Mouse (Mus musculus) testis, adult 2 months (tissue): Measurements from ENCODE around the gene Ghrh. TPM values are rescaled to one million over a fixed set of nuclear protein-coding genes. Genes with fewer than 3 reads are reported as not detected.
A peak's percentile ranks its signal among the peaks of the same experiment; 100 is the strongest.

Source experiments
- H3K27ac ChIP-seq: fragments of 200-500 bp; 2 replicates; pipeline ENCODE4 v1.5.1; 2012; ENCODE audit warnings: low read depth, low read length; ENCODE audit not compliant: control insufficient read depth, insufficient read depth
- H3K27me3 ChIP-seq: fragments of 200-500 bp; 2 replicates; pipeline ENCODE4 v1.6.1; 2012; ENCODE audit warnings: mild to moderate bottlenecking, low read length, moderate library complexity; ENCODE audit not compliant: control insufficient read depth, insufficient read depth
- H3K36me3 ChIP-seq: fragments of 200-500 bp; 2 replicates; pipeline ENCODE4 v1.6.1; 2012; ENCODE audit warnings: mild to moderate bottlenecking, low read length; ENCODE audit not compliant: control insufficient read depth, insufficient read depth
- H3K4me1 ChIP-seq: fragments of 200-500 bp; 2 replicates; pipeline ENCODE4 v1.6.1; 2012; ENCODE audit warnings: low read length; ENCODE audit not compliant: control insufficient read depth, insufficient read depth
- H3K4me3 ChIP-seq: fragments of 200-500 bp; 2 replicates; pipeline ENCODE4 v1.5.1; 2012; ENCODE audit warnings: low read depth, mild to moderate bottlenecking, low read length, moderate library complexity, mixed read lengths; ENCODE audit not compliant: control insufficient read depth
- CTCF ChIP-seq: fragments of 200-500 bp; IDR thresholded peaks from 2 replicates; pipeline ENCODE4 v1.5.1; 2012; ENCODE audit warnings: low read depth, mild to moderate bottlenecking, inconsistent platforms, low read length, moderate library complexity; ENCODE audit not compliant: control insufficient read depth, insufficient read depth, insufficient replicate concordance
- POLR2A ChIP-seq: fragments of 200-500 bp; IDR thresholded peaks from 2 replicates; pipeline ENCODE4 v1.6.1; 2012; ENCODE audit warnings: low read depth, mild to moderate bottlenecking, inconsistent platforms, low read length, moderate library complexity; ENCODE audit not compliant: control insufficient read depth
- polyA plus RNA-seq: library from polyadenylated mRNA; depleted of rRNA; stranded (reverse); fragments of >200 nt; gene quantifications from 2 replicates; pipeline ENCODE4 v1.2.3, GENCODE M21; 2012

Gene Ghrh
- polyA plus RNA-seq, 1 experiment = 0.89 TPM

GRCm38 (mm10) chr2:157328106-157328505 is 19.2 kb downstream of the Ghrh start:
- no peaks in the 10 kb centered on the region; the same call in none of the 2 replicates for H3K36me3 ChIP-seq
- H3K4me1 ChIP-seq = peaks cover 11% of the 10 kb centered on the region
- TF ChIP-seq CTCF = no peak
- peak; percentile 48; the same call in 1 of the 2 replicates for TF ChIP-seq POLR2A
- no peaks in the 10 kb centered on the region for H3K27me3 ChIP-seq
- H3K4me3 ChIP-seq = peak overlapping the region; percentile 74
- peak overlapping the region; percentile 93 for H3K27ac ChIP-seq

- no peaks in the 10 kb centered on the region for H3K27me3 ChIP-seq
- peaks cover 3% of the 10 kb centered on the region for H3K36me3 ChIP-seq
- TF ChIP-seq CTCF = no peak
- no peak for TF ChIP-seq POLR2A
- H3K4me3 ChIP-seq = no peak overlapping the region
- no peak overlapping the region for H3K27ac ChIP-seq
- peaks cover 11% of the 10 kb centered on the region for H3K4me1 ChIP-seq
Observed at GRCm38 (mm10) chr2:157325238-157325637, 22.1 kb downstream of the Ghrh start.

GRCm38 (mm10) chr2:157322029-157322766 is 25.1 kb downstream of the Ghrh start:
- H3K36me3 ChIP-seq = peaks cover 3% of the 10 kb centered on the region
- H3K4me3 ChIP-seq = peak overlapping the region; percentile 47
- no peaks in the 10 kb centered on the region for H3K27me3 ChIP-seq
- H3K4me1 ChIP-seq = no peaks in the 10 kb centered on the region; the same call in 1 of the 2 replicates
- H3K27ac ChIP-seq = peak overlapping the region; percentile 5; the same call in 1 of the 2 replicates
- TF ChIP-seq CTCF = no peak
- no peak for TF ChIP-seq POLR2A

GRCm38 (mm10) chr2:157320886-157321285 is 26.4 kb downstream of the Ghrh start:
- TF ChIP-seq POLR2A (no peak), CTCF (no peak)
- H3K36me3 ChIP-seq = peaks cover 7% of the 10 kb centered on the region
- H3K27ac ChIP-seq = no peak overlapping the region
- peak overlapping the region; percentile 39; the same call in 1 of the 2 replicates for H3K4me3 ChIP-seq
- H3K4me1 ChIP-seq = no peaks in the 10 kb centered on the region
- H3K27me3 ChIP-seq = no peaks in the 10 kb centered on the region

- Histone ChIP-seq H3K27ac (no peak overlapping the region), H3K36me3 (peaks cover 7% of the 10 kb centered on the region), H3K4me3 (no peak overlapping the region), H3K27me3 (no peaks in the 10 kb centered on the region), H3K4me1 (no peaks in the 10 kb centered on the region)
- no peak for TF ChIP-seq POLR2A
- TF ChIP-seq CTCF = no peak
Observed at GRCm38 (mm10) chr2:157320135-157320534, 27.2 kb downstream of the Ghrh start.

GRCm38 (mm10) chr2:157317220-157317619 is 30.1 kb downstream of the Ghrh start:
- no peaks in the 10 kb centered on the region for H3K4me1 ChIP-seq
- no peaks in the 10 kb centered on the region for H3K27me3 ChIP-seq
- peaks cover 9% of the 10 kb centered on the region for H3K36me3 ChIP-seq
- no peak overlapping the region for H3K27ac ChIP-seq
- no peak overlapping the region for H3K4me3 ChIP-seq
- TF ChIP-seq CTCF (no peak), POLR2A (no peak)

- Histone ChIP-seq H3K4me1 (no peaks in the 10 kb centered on the region), H3K27ac (no peak overlapping the region), H3K4me3 (no peak overlapping the region), H3K36me3 (peaks cover 10% of the 10 kb centered on the region), H3K27me3 (no peaks in the 10 kb centered on the region)
- no peak for TF ChIP-seq POLR2A
- TF ChIP-seq CTCF = no peak
Observed at GRCm38 (mm10) chr2:157316358-157316933, 30.9 kb downstream of the Ghrh start.
